Mouse (Mus musculus) CH12.LX (cell line): ENCODE measurements at regions not wholly inside any gene's neighbourhood (a gene's known extent, or its start where the extent isn't known, plus 50 kb on each side); places are given as distances from the start of the nearest gene placed in this dataset.

Experiments
- DNase-seq: peaks from one replicate; pipeline ENCODE4 v3.0.0-alpha.2; 2013; ENCODE audit errors: extremely low read depth
- H3K27ac ChIP-seq: 2 replicates; pipeline ENCODE4 v1.5.1; 2012; ENCODE audit warnings: low read depth, mild to moderate bottlenecking, control low read depth, moderate library complexity; ENCODE audit not compliant: insufficient read depth
- H3K27me3 ChIP-seq: replicated peaks from 2 replicates; pipeline ENCODE3; 2012; ENCODE audit warnings: inconsistent platforms
- H3K36me3 ChIP-seq, 2 experiments: replicated peaks in 1 of 2; 2 replicates each; pipeline versions ENCODE3 to v1.6.1; 2012; ENCODE audit warnings: inconsistent platforms in 1 of 2, low read length in 1 of 2, mild to moderate bottlenecking in 1 of 2, mixed read lengths in 1 of 2, moderate library complexity in 1 of 2; ENCODE audit not compliant: control insufficient read depth in 1 of 2, insufficient read depth in 1 of 2
- H3K4me1 ChIP-seq, 2 experiments: 2 replicates each; pipeline ENCODE4 v1.6.1; 2012; ENCODE audit warnings: inconsistent platforms in 1 of 2, moderate library complexity in 1 of 2; ENCODE audit not compliant: insufficient read depth in 2 of 2, control insufficient read depth in 1 of 2
- H3K4me2 ChIP-seq: 2 replicates; pipeline ENCODE4 v1.6.1; 2012; ENCODE audit warnings: low read depth, mild to moderate bottlenecking, control low read depth; ENCODE audit not compliant: poor library complexity, insufficient read depth, severe bottlenecking
- H3K4me3 ChIP-seq, 3 experiments: fragments of 150-350 bp in 1 of 3; sonication (generic) in 1 of 3; replicated peaks in 1 of 3; 2 replicates each; pipeline versions ENCODE3 to v1.5.1; 2011 to 2012; ENCODE audit warnings: low read depth in 2 of 3, low read length in 2 of 3, mild to moderate bottlenecking in 2 of 3, moderate library complexity in 2 of 3, control low read depth in 1 of 3, improper control_type of control experiment in 1 of 3, inconsistent platforms in 1 of 3, mixed read lengths in 1 of 3; ENCODE audit not compliant: poor library complexity in 1 of 3
- H3K79me2 ChIP-seq: replicated peaks from 2 replicates; pipeline ENCODE4 v1.6.1; 2012; ENCODE audit warnings: mild to moderate bottlenecking, moderate library complexity; ENCODE audit not compliant: control insufficient read depth, poor library complexity, insufficient read depth, severe bottlenecking; ENCODE audit errors: extremely low read depth
- H3K9ac ChIP-seq: 2 replicates; pipeline ENCODE4 v1.6.1; 2012; ENCODE audit warnings: low read depth, mild to moderate bottlenecking, control low read depth, moderate library complexity; ENCODE audit not compliant: insufficient read depth
- H3K9me3 ChIP-seq: replicated peaks from 2 replicates; pipeline ENCODE3; 2012; ENCODE audit warnings: low read length, inconsistent platforms, mixed read lengths
- CHD1 ChIP-seq: IDR thresholded peaks from 2 replicates; pipeline ENCODE4 v1.6.1; 2012; ENCODE audit warnings: low read depth, low read length, improper control_type of control experiment, inconsistent platforms
- CTCF ChIP-seq, 2 experiments: IDR thresholded peaks in 1 of 2; conservative IDR thresholded peaks in 1 of 2; 2 replicates each; pipeline ENCODE4 v1.5.1; 2011 to 2012; ENCODE audit warnings: low read depth in 2 of 2, low read length in 2 of 2, improper control_type of control experiment in 1 of 2, inconsistent platforms in 1 of 2, mild to moderate bottlenecking in 1 of 2, moderate library complexity in 1 of 2
- E2F4 ChIP-seq: IDR thresholded peaks from 2 replicates; pipeline ENCODE4 v1.6.1; 2011; ENCODE audit warnings: low read depth, low read length, improper control_type of control experiment; ENCODE audit not compliant: insufficient replicate concordance
- ETS1 ChIP-seq: conservative IDR thresholded peaks from 2 replicates; pipeline ENCODE4 v1.6.1; 2012; ENCODE audit warnings: low read depth, mild to moderate bottlenecking, inconsistent platforms, low read length, improper control_type of control experiment, moderate library complexity
- GABPA ChIP-seq: IDR thresholded peaks from 2 replicates; pipeline ENCODE4 v1.6.1; 2012; ENCODE audit warnings: low read depth, low read length, improper control_type of control experiment, inconsistent platforms; ENCODE audit not compliant: insufficient replicate concordance
- HCFC1 ChIP-seq: IDR thresholded peaks from 2 replicates; pipeline ENCODE4 v1.6.1; 2012; ENCODE audit warnings: low read depth, mild to moderate bottlenecking, inconsistent platforms, low read length, improper control_type of control experiment
- IRF4 ChIP-seq: IDR thresholded peaks from 2 replicates; pipeline ENCODE4 v1.6.1; 2014; ENCODE audit warnings: low read depth, mild to moderate bottlenecking, inconsistent platforms, low read length, improper control_type of control experiment
- JUN ChIP-seq: IDR thresholded peaks from 2 replicates; pipeline ENCODE4 v1.6.1; 2011; ENCODE audit warnings: low read depth, mild to moderate bottlenecking, low read length, improper control_type of control experiment, moderate library complexity; ENCODE audit not compliant: insufficient read depth
- JUND ChIP-seq: conservative IDR thresholded peaks from 2 replicates; pipeline ENCODE4 v1.6.1; 2011; ENCODE audit warnings: low read depth, low read length, improper control_type of control experiment
- MAFK ChIP-seq: IDR thresholded peaks from 2 replicates; pipeline ENCODE4 v1.6.1; 2011; ENCODE audit warnings: low read length, improper control_type of control experiment; ENCODE audit not compliant: insufficient replicate concordance
- NRF1 ChIP-seq: IDR thresholded peaks from 2 replicates; pipeline ENCODE4 v1.6.1; 2014; ENCODE audit warnings: low read depth, mild to moderate bottlenecking, inconsistent platforms, low read length, improper control_type of control experiment, moderate library complexity
- POLR2AphosphoS2 ChIP-seq: IDR thresholded peaks from 2 replicates; pipeline ENCODE4 v1.6.1; 2011; ENCODE audit warnings: low read depth, low read length, improper control_type of control experiment
- RAD21 ChIP-seq: IDR thresholded peaks from 2 replicates; pipeline ENCODE4 v1.6.1; 2011; ENCODE audit warnings: low read depth, mild to moderate bottlenecking, low read length, improper control_type of control experiment, moderate library complexity
- SIN3A ChIP-seq: IDR thresholded peaks from 2 replicates; pipeline ENCODE4 v1.6.1; 2012; ENCODE audit warnings: low read length, improper control_type of control experiment, inconsistent platforms
- SMC3 ChIP-seq: IDR thresholded peaks from 2 replicates; pipeline ENCODE4 v1.6.1; 2011; ENCODE audit warnings: low read depth, low read length, improper control_type of control experiment
- TBP ChIP-seq: conservative IDR thresholded peaks from 2 replicates; pipeline ENCODE4 v1.6.1; 2011; ENCODE audit warnings: low read depth, low read length, improper control_type of control experiment
- UBTF ChIP-seq: IDR thresholded peaks from 2 replicates; pipeline ENCODE4 v1.6.1; 2012; ENCODE audit warnings: low read depth, mild to moderate bottlenecking, inconsistent platforms, low read length, improper control_type of control experiment, moderate library complexity
- USF1 ChIP-seq: IDR thresholded peaks from 2 replicates; pipeline ENCODE4 v1.6.1; 2014; ENCODE audit warnings: low read depth, mild to moderate bottlenecking, inconsistent platforms, low read length, improper control_type of control experiment
- ZMIZ1 ChIP-seq: IDR thresholded peaks from 2 replicates; pipeline ENCODE4 v1.6.1; 2012; ENCODE audit warnings: low read depth, mild to moderate bottlenecking, inconsistent platforms, low read length, improper control_type of control experiment
- ZNF384 ChIP-seq: IDR thresholded peaks from 2 replicates; pipeline ENCODE4 v1.6.1; 2012; ENCODE audit warnings: low read depth, low read length, improper control_type of control experiment, inconsistent platforms
- dilution Hi-C: fragments of 300-500 bp; cut with MboI; formaldehyde crosslinking; loops from 2 replicates; pipeline ENCODE4 v1.14.3; 2020; ENCODE audit warnings: low sequenced_read_pairs; ENCODE audit not compliant: extremely low pct_unique_long_range_greater_than_20kb, extremely low pct_ligation_motif_present
- in situ Hi-C: fragments of 300-500 bp; cut with MboI; formaldehyde crosslinking; loops from 3 replicates; pipeline ENCODE4 v1.14.3; 2019; ENCODE audit warnings: low sequenced_read_pairs, low pct_ligation_motif_present, low pct_unique_long_range_greater_than_20kb, mixed read lengths

GRCm38 (mm10) chr1:61559514-61559913 is 79.1 kb upstream of the Pard3b start:
- no peaks in the 10 kb centered on the region for H3K4me1 ChIP-seq

GRCm38 (mm10) chr1:61562091-61562490 is 76.5 kb upstream of the Pard3b start:
- Histone ChIP-seq H3K9me3 (no peaks in the 10 kb centered on the region), H3K9ac (no peak overlapping the region), H3K27me3 (no peaks in the 10 kb centered on the region), H3K4me3 (no peak overlapping the region), H3K27ac (no peak overlapping the region), H3K4me2 (no peak overlapping the region), H3K79me2 (no peaks in the 10 kb centered on the region; the same call in 1 of the 2 replicates), H3K4me1 (no peaks in the 10 kb centered on the region), H3K36me3 (no peaks in the 10 kb centered on the region)
- in situ Hi-C loops = no loop called here
- no peak for TF ChIP-seq CHD1
- no peak for TF ChIP-seq GABPA
- TF ChIP-seq JUN = no peak
- no peak for TF ChIP-seq SMC3
- no peak for TF ChIP-seq JUND
- no peak for TF ChIP-seq MAFK
- no peak for TF ChIP-seq RAD21
- TF ChIP-seq NRF1 = no peak
- TF ChIP-seq ZMIZ1 = no peak
- no peak for TF ChIP-seq UBTF
- dilution Hi-C loops = no loop called here
- DNase-seq = no peak

More at GRCm38 (mm10) chr1:61559514-61559913, 79.1 kb upstream of the Pard3b start:
- Histone ChIP-seq H3K4me3 (no peak overlapping the region), H3K36me3 (no peaks in the 10 kb centered on the region), H3K9ac (no peak overlapping the region), H3K9me3 (no peaks in the 10 kb centered on the region), H3K27ac (no peak overlapping the region), H3K79me2 (no peaks in the 10 kb centered on the region; the same call in 1 of the 2 replicates), H3K27me3 (no peaks in the 10 kb centered on the region), H3K4me2 (no peak overlapping the region)
- dilution Hi-C loops = no loop called here
- TF ChIP-seq E2F4 (no peak), ETS1 (no peak)
- in situ Hi-C loops = no loop called here
- DNase-seq = no peak

GRCm38 (mm10) chr1:61565471-61565870 is 73.2 kb upstream of the Pard3b start:
- H3K27ac ChIP-seq = no peak overlapping the region
- H3K4me1 ChIP-seq = no peaks in the 10 kb centered on the region
- no peak overlapping the region for H3K9ac ChIP-seq
- H3K4me2 ChIP-seq = no peak overlapping the region
- no peaks in the 10 kb centered on the region for H3K36me3 ChIP-seq
- H3K27me3 ChIP-seq = no peaks in the 10 kb centered on the region
- no peak for TF ChIP-seq NRF1
- TF ChIP-seq JUND = no peak
- TF ChIP-seq IRF4 = no peak
- TF ChIP-seq ZNF384 = no peak
- TF ChIP-seq HCFC1 = no peak
- TF ChIP-seq MAFK = no peak
- no peak for TF ChIP-seq CHD1
- TF ChIP-seq ETS1 = no peak
- no peak for TF ChIP-seq TBP
- TF ChIP-seq USF1 = no peak
- TF ChIP-seq SIN3A = no peak
- TF ChIP-seq CTCF (conservative IDR thresholded peaks at IDR 0.05 in 1 of 2, IDR thresholded peaks at IDR 0.05 in 1 of 2; ENCODE audit: low read depth in 2 of 2, low read length in 2 of 2) = no peak
- no peak for TF ChIP-seq JUN
- TF ChIP-seq POLR2AphosphoS2 = no peak
- TF ChIP-seq GABPA = no peak
- TF ChIP-seq, all 38 proteins: peak for 0
- DNase-seq = no peak
- in situ Hi-C loops = no loop called here
- Histone ChIP-seq H3K79me2 (no peaks in the 10 kb centered on the region), H3K9me3 (no peaks in the 10 kb centered on the region), H3K4me3 (no peak overlapping the region)
- dilution Hi-C loops = no loop called here
